Mouse (Mus musculus) frontal cortex, postnatal 10 days (tissue): Measurements from ENCODE around the gene Prkab2.
A peak's percentile ranks its signal among the peaks of the same experiment; 100 is the strongest.

Source experiments
- DNase-seq, 2 experiments: peaks; one replicate each; pipeline ENCODE4 v3.0.0; 2022; ENCODE audit warnings: low spot score in 2 of 2, mixed read lengths in 1 of 2

Gene Prkab2

DNA sequence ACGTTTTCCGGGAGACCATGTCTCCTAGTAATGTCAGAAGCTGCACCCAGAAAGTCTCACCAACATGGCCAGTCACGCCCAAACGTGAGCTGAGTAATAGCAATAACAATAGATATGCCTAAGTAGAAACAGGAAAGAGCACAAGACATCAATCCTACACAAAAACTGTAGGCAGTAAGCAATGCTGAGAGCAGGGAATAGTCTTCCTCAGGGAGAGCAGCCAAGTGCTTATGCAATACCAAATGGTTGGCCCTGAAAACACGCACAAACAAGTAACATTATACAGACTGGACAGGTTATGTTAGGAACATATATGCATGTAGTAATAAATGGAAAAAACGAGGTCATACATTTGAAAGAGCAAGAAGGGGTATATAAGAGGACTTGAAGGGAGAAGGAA, 8.5 kb upstream of the Prkab2 start:
- no peak for DNase-seq

DNA sequence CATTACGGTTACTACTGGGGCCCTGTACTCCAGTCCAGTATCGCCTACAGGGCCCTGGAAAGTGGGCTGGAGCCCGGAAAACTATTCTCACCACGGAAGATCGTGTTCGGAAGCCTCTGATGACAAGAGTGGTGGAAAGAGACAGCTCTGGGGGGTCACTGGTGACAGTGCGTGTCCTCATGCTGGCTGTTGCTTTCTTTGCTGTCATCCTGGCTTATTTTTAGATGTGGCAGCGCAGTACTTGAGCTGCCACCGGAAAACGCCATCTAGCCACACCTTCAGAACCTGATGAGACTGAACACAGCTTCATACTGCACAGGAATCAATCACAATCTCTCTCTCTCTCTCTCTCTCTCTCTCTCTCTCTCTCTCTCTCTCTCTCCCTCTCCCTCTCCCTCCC, 6.4 kb upstream of the Prkab2 start:
- no peak for DNase-seq

- no peak for DNase-seq
These were observed 4.2 kb upstream of the Prkab2 start for GRCm38 (mm10) chr3:97653781-97654180.

- no peak for DNase-seq
These were observed 3.1 kb upstream of the Prkab2 start for GRCm38 (mm10) chr3:97654901-97655300.

GRCm38 (mm10) chr3:97658426-97659193, 617 bp downstream of the Prkab2 start:
- DNase-seq = no peak

- no peak for DNase-seq
These were observed 1.8 kb downstream of the Prkab2 start for GRCm38 (mm10) chr3:97659746-97660145.

DNA sequence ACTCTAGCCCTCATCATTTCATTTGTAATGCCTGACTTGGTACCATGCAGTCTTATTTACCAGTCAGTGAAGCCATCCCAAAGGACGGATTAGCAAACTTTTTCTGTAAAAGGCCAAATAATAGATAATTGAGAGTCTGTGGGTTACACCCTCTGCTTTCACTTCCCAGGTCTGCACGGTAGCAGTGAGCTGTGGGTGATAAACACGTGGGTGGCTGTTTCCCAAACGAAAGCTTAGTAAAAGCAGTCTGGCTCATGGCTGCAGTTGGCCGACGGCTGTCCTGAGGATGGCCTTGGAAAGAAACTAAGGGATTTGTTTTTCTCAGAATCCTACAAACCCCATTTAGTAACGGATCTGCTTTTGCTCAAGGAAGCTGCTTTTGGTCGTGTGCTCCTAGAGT, 3.2 kb downstream of the Prkab2 start:
- DNase-seq = no peak

- DNase-seq = no peak
These were observed 7.5 kb downstream of the Prkab2 start for GRCm38 (mm10) chr3:97665525-97665924.

DNA sequence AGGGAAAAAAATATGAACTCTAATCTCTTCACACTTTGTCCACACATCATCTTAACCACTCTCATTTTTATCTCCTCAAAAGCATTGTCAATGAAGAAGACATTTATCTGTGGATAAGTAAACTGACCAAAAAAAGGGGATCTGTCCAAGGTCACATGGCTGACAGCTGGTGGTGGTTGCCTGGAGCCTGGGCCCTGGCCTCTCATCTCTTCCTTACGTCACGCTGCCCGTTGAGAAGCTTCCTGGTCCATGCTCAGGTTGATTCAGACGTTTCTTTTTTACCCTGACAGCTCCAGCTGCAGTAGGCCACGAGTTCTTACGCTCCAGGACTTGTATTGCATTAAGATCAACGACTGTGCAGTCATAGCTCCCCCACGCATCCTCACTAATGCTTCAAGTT, 8.2 kb downstream of the Prkab2 start:
- no peak for DNase-seq

DNA sequence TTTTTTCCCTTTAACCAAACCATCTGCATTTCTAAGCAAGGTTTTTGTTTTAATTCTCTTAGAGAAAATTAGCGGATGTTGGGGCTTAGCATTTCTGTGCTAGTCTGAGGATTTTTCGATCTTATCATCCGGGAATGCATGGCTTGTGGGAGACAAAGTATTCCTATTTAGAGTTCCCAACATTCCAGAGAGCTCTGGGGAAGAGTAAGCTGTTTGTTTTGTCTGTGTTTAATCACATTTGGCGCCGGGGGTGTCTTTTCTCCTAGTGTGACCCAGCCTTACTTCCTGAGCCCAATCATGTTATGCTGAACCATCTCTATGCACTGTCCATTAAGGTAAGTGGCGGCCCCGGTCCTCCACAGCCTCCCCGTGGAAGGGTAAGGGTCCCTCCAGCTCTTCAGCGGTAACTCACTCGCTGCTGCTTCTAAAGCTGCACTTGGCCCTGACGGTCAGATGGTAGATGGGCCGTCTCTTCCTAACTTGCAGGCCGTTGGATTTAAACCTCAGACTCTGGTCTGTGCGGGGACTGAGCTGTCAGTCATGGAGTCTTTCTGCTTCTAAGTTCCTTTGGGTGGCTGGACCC, 9.2 kb downstream of the Prkab2 start:
- no peak for DNase-seq

DNA sequence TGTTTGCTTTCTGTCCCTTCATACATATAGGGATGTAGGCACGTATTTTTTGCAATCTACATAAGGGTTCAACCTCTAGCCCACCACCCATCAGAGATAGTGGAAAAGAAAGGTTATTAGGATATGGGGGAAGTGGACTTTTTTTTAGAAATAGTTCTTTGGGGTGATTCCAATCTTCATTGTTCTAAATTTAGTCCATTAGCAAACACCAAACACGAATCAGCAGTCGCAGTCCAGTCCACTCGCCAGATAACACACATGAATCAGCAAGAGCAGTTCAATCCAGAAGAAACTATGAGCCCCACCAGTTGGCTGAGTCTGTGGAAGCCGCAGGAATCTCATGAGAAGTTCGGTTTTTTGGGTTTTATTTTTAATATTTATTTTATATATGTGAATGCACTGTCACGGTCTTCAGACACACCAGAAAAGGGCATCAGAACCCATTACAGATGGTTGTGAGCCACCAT, 16.7 kb downstream of the Prkab2 start, which contains the start of gene Gm17651:
Gene Gm17651 (minus strand): TSS at position 51 of the 467 bp plus-strand sequence.
- no peak for DNase-seq

GRCm38 (mm10) chr3:97676126-97676525, 18.1 kb downstream of the Prkab2 start:
- no peak for DNase-seq

DNA sequence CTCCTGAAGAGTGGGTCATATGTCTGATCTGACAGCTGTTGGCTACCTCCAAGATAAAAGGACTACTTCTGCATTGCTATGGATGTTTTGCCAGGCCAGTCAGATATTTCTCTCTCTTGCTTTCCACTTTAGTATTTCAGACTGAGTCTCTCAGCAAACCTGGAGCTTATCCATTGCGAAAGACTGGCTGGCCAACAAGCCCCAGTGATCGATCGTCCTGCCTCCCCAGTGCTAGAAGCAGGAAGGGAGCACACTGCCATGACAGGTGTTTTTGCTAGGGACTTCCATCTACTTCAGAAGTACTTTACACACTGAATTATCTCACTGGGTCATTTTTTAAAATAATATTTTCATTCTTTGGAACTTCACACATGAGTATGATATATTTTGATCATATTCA, 20.4 kb downstream of the Prkab2 start:
- DNase-seq = no peak

DNA sequence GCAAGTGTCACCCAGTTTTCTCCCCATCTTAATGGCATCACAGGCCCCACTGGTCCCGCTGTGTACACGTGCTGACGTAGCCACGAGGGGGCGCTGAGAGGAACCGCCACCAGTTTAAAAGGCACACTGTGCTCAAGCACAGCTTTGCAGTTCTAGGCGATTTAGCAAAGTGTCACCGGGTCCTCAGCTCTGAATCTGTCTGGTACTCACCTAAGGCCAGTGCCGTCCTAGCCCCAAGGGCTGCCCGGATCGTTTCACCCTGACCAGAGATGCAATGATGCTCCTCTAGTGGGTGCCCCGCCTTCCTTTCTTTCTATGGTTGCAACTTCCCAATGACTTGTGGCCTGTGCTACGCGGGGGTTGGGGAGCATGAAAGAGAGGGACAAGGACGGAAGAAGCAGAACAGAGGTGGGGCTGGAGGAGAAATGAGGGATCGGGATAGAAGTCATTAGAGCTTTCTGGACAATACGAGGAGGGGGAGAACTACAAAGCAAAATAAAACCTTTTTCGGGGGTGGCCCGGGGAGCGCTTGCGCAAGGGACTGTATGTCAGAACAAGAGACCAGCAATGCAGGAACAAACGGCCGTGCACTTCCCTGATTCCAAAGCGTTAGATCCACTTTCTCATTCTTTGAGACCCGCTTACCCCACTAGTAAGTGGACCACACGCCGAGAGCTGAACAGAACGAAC, 22.8 kb downstream of the Prkab2 start:
- peak; percentile 48 to 74 for DNase-seq

DNA sequence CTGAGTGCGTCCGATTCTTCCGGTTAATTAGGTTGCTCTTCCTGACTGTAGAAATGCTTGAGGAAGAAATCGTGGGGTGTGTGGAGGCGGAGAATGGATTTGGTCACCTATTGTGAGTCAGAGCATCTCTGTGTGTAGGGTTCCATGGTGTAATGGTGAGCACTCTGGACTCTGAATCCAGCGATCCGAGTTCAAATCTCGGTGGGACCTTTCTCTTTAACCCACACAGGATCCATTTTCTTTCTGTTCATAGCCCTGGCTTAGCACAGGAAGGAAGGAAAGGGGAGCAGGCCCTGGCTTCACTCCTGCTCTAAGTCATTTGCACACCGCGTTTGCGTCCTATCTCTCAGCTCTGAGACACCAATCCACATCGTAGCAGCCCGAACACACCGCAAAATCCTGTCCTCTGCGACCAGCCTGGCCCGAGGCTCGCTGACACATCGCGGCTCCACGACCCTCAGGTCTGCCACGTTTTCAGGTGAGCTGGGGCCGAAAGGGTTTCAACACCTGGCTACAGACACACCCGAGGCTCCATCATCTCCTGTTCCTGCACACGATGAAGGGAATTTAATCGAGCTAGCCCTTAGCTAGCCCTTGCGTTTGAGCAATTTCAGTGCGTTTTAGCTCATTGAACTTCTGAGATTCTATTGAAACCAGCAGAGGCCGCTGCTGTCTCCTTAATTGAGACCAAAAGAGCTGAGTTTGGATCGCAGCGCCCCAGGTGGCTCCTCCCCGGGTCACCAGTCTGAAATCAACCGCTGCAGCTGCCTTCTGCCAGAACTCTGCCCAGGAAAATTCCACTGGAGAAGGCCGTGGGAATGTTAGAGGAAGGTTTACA, 23.5 kb downstream of the Prkab2 start:
- peak in 1 of 2 experiments; percentile 63 for DNase-seq

DNA sequence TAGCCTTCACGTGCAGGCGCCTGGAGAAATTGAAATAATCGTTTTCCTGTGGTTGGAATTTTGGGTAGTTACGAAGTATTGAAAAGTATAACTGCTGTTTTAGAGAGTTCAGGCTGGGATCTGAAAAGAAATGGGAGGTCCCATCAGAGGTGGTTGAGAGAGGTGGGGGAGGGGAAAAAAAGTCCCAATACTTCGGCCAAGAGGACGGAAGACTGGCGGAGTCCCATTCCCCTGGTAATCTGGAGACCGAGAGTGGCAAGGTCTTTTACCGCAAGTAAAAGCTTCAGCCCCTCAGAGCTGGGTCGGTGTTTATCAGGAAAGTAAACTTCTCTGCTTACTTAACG, 24.1 kb downstream of the Prkab2 start:
- no peak for DNase-seq

- no peak for DNase-seq
These were observed 24.6 kb downstream of the Prkab2 start for GRCm38 (mm10) chr3:97682576-97682975.

DNA sequence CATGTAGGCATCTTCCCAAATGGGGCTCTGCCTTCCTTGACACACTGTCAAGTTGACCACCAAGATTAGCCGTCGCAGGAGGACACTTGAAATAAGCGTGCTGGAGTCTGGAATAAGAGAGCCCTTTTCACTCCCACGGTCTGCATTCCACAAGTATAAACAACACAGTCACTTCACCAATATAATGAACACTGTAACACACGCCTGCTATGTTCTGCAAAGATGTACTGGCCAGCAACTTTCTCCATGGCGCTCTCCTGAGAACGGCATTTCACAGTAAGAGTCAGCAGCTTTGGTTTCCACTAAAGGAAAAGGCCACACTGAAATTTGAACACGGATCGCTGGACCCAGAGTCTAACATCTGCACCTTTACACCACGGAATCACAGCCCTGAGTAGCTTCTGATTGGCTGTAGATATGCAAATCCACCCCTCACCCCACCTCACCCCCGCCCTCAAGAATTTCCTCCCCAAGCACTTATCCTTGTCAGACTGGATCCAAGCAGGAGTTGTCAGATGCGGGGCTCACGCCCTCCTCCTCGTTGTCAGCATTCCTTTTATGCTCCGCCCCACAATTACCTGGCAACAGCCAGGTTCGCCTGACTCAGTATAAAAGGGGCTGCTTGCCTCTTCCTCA, 25.7 kb downstream of the Prkab2 start:
- DNase-seq = no peak

DNA sequence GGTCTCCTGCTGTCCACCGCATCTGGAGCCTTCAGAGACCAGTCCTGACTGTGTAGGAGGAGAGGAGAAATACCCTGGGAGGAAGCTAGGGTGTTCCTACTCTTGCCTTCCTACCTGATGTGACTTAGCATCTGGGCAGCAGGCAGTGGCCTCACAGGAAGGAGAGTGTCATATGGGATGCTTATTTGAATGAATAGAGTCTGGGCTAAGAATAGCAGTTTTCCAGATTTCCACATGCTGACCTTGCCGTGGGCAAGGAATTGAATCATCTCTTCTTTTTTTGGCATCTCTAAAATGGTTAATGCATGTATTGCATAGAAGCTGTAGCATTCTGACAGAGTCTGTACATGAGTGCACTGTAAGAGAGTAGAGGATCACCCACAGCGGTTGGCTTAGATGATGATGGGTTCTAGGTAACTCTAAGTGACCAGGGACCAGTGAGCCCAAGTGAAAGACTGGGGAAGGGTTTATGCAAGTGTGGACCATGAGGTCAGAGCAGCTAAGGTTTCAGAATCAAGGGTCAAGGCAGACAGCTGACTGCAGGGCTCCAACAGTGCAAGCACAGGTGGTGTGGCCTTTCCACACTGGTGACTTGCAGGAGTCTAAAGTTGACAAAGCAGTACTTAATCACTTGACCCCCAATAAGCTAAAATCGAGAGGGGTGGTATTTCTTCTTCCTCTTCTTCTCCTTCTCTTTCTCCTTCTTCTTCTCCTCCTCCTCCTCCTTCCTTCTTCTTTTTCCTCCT, 28.6 kb downstream of the Prkab2 start:
- no peak for DNase-seq

DNA sequence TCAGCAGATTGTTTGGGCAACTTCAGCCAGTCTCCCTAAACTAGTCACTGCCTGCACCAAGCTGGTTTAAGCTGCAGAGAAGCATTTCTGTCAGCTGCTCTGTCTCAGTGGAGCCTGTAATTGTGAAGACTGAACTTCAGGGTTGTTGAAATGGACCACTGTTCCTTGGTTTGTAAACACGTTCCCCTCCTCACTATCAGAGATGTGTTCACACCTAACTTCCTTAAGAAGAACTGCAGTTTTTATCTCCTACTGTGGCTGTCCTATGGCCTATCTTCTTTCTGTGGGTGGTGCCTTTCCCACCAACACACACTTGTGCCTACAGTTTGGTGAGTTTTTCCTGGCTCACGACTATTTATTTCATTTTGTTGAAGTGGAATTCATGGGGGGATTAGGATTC, 31.3 kb downstream of the Prkab2 start:
- no peak for DNase-seq

DNA sequence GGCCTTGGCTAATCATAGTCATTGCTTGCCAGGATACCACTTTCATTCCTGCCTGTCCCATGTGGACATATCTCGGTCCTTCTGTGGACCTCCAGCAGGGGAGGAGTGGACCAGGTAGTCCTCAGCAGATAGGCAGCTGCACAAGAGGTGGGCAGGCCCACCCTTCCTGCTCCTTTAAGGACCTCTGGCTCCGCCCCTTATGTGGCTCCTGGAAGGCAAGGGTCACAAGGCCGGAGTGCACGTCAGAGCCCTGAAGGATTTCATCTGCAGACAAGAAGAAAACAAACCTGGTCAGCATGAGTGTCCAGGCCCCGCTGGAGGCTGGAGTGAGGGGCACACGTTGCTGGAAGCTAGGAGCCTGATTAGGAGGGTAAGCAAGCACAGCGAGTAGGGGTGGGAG, 32.6 kb downstream of the Prkab2 start:
- DNase-seq = no peak
